Mouse (Mus musculus) midbrain, embryonic 13.5 days (tissue): ENCODE measurements around the gene Mrrf. TPM values are rescaled to one million over a fixed set of nuclear protein-coding genes. Genes with fewer than 3 reads are reported as not detected.
"Not testable (repeated sequence)": the region's sequence is repeated elsewhere in the genome, so short reads cannot be mapped to it uniquely, and the experiment has no call there.

Experiments used
- ATAC-seq: fragments of 200-750 bp; cut with Nextera tagmentation; 2 replicates; pipeline ENCODE4 v1.8.0; 2017; ENCODE audit warnings: mild to moderate bottlenecking, moderate TSS enrichment, moderate library complexity
- H3K27ac ChIP-seq: fragments of 300-500 bp; sonication (generic); 2 replicates; pipeline ENCODE4 v1.5.1; 2015; ENCODE audit warnings: inconsistent platforms, mild to moderate bottlenecking, moderate library complexity
- H3K27me3 ChIP-seq: fragments of 300-500 bp; sonication (generic); 2 replicates; pipeline ENCODE4 v1.6.1; 2015; ENCODE audit warnings: mild to moderate bottlenecking, inconsistent platforms
- H3K36me3 ChIP-seq: fragments of 300-500 bp; sonication (generic); 2 replicates; pipeline ENCODE4 v1.6.1; 2015; ENCODE audit warnings: mild to moderate bottlenecking, inconsistent platforms
- H3K4me1 ChIP-seq: fragments of 300-500 bp; sonication (generic); replicated peaks from 2 replicates; pipeline ENCODE4 v1.6.1; 2015; ENCODE audit warnings: inconsistent platforms
- H3K4me2 ChIP-seq: fragments of 300-500 bp; sonication (generic); replicated peaks from 2 replicates; pipeline ENCODE4 v1.6.1; 2015; ENCODE audit warnings: moderate library complexity, mild to moderate bottlenecking, inconsistent platforms
- H3K4me3 ChIP-seq: fragments of 300-500 bp; sonication (generic); replicated peaks from 2 replicates; pipeline ENCODE4 v1.5.1; 2015; ENCODE audit warnings: mild to moderate bottlenecking, inconsistent platforms
- H3K9ac ChIP-seq: fragments of 300-500 bp; sonication (generic); replicated peaks from 2 replicates; pipeline ENCODE4 v1.6.1; 2015; ENCODE audit warnings: mild to moderate bottlenecking, inconsistent platforms
- H3K9me3 ChIP-seq: fragments of 300-500 bp; sonication (generic); 2 replicates; pipeline ENCODE4 v1.6.1; 2016; ENCODE audit warnings: mild to moderate bottlenecking, inconsistent platforms
- WGBS: fragments of 180-500 bp; shearing (Covaris S2); methylation state at CpG from one replicate; pipeline ENCODE4 v1.1.7; 2015; 5-methylcytosine and 5-hydroxymethylcytosine counted together
- polyA plus RNA-seq: library from polyadenylated mRNA; unstranded; fragments of >200 nt; fragmentation: Nextera tagmentation; extraction: Ambion mirVana; gene quantifications from 2 replicates; pipeline ENCODE4 v1.2.1, GENCODE M21; 2015

Gene Mrrf
- polyA plus RNA-seq, 1 experiment from 2014 or later = 24.5 TPM

- no peaks in the 10 kb centered on the region for H3K27me3 ChIP-seq
- no peaks in the 10 kb centered on the region for H3K4me1 ChIP-seq
- no peak overlapping the region for H3K9ac ChIP-seq
- no peak overlapping the region for H3K4me3 ChIP-seq
- peaks cover 35% of the 10 kb centered on the region for H3K36me3 ChIP-seq
- H3K9me3 ChIP-seq = no peaks in the 10 kb centered on the region
- WGBS = 92% methylated on average over 7 of the region's 7 CpGs
- no peak overlapping the region for H3K4me2 ChIP-seq
- no peak overlapping the region for H3K27ac ChIP-seq
- no peak for ATAC-seq
Measured at GRCm38 (mm10) chr2:36148876-36149365, 12.7 kb downstream of the Mrrf start.

- H3K27me3 ChIP-seq, H3K4me3 ChIP-seq, ATAC-seq, H3K9me3 ChIP-seq, H3K27ac ChIP-seq, H3K4me2 ChIP-seq, H3K4me1 ChIP-seq, H3K9ac ChIP-seq: not testable (repeated sequence)
- 94% methylated on average over 4 of the region's 4 CpGs for WGBS
- H3K36me3 ChIP-seq = peaks cover 54% of the 10 kb centered on the region
Measured at GRCm38 (mm10) chr2:36152401-36152800, 16.2 kb downstream of the Mrrf start.

- H3K9ac ChIP-seq = no peak overlapping the region
- H3K9me3 ChIP-seq = no peaks in the 10 kb centered on the region
- H3K36me3 ChIP-seq = peaks cover 47% of the 10 kb centered on the region
Measured at GRCm38 (mm10) chr2:36157461-36157860, 21.3 kb downstream of the Mrrf start.

GRCm38 (mm10) chr2:36159336-36159735, 23.1 kb downstream of the Mrrf start:
- no peak overlapping the region for H3K4me3 ChIP-seq
- H3K27ac ChIP-seq = no peak overlapping the region
- H3K9ac ChIP-seq = no peak overlapping the region
- H3K9me3 ChIP-seq = no peaks in the 10 kb centered on the region
- no peak for ATAC-seq
- H3K36me3 ChIP-seq = peaks cover 34% of the 10 kb centered on the region
- H3K27me3 ChIP-seq = no peaks in the 10 kb centered on the region
- H3K4me2 ChIP-seq = no peak overlapping the region
- no peaks in the 10 kb centered on the region for H3K4me1 ChIP-seq
- whole genome bisulfite sequencing = 92% methylated on average over 4 of the region's 4 CpGs

More at GRCm38 (mm10) chr2:36157461-36157860, 21.3 kb downstream of the Mrrf start:
- Histone ChIP-seq H3K4me1 (no peaks in the 10 kb centered on the region), H3K4me2 (no peak overlapping the region), H3K4me3 (no peak overlapping the region), H3K27ac (no peak overlapping the region), H3K27me3 (no peaks in the 10 kb centered on the region)
- WGBS = 92% methylated on average over 1 of the region's 1 CpGs
- no peak for ATAC-seq

- peaks cover 3% of the 10 kb centered on the region for H3K36me3 ChIP-seq
- no peak overlapping the region for H3K9ac ChIP-seq
- WGBS = 89% methylated on average over 1 of the region's 1 CpGs
- no peak overlapping the region for H3K4me3 ChIP-seq
- no peaks in the 10 kb centered on the region for H3K27me3 ChIP-seq
- H3K27ac ChIP-seq = no peak overlapping the region
- no peak overlapping the region for H3K4me2 ChIP-seq
- ATAC-seq = no peak
- H3K9me3 ChIP-seq = no peaks in the 10 kb centered on the region
- H3K4me1 ChIP-seq = peaks cover 13% of the 10 kb centered on the region
Measured at GRCm38 (mm10) chr2:36167990-36168618, 31.9 kb downstream of the Mrrf start.

- H3K27me3 ChIP-seq = no peaks in the 10 kb centered on the region
- WGBS = 90% methylated on average over 4 of the region's 4 CpGs
- H3K9me3 ChIP-seq = no peaks in the 10 kb centered on the region
- ATAC-seq = no peak
- H3K4me1 ChIP-seq = peaks cover 13% of the 10 kb centered on the region
- no peak overlapping the region for H3K4me3 ChIP-seq
- H3K36me3 ChIP-seq = peaks cover 3% of the 10 kb centered on the region; the same call in 1 of the 2 replicates
- no peak overlapping the region for H3K27ac ChIP-seq
- no peak overlapping the region for H3K9ac ChIP-seq
- H3K4me2 ChIP-seq = no peak overlapping the region
Measured at GRCm38 (mm10) chr2:36169176-36169575, 33.0 kb downstream of the Mrrf start.

- 61% methylated on average over 4 of the region's 4 CpGs for WGBS
- ATAC-seq = peak; percentile 71; the same call in 1 of the 2 replicates
- Histone ChIP-seq H3K4me2 (no peak overlapping the region), H3K36me3 (peaks cover 8% of the 10 kb centered on the region), H3K9me3 (no peaks in the 10 kb centered on the region), H3K27ac (0 out of 2 replicates have a peak overlapping the region, but pooled peaks have one; percentile 19), H3K27me3 (no peaks in the 10 kb centered on the region), H3K4me3 (no peak overlapping the region), H3K9ac (no peak overlapping the region), H3K4me1 (peaks cover 13% of the 10 kb centered on the region)
Measured at GRCm38 (mm10) chr2:36172136-36172535, 35.9 kb downstream of the Mrrf start.

GRCm38 (mm10) chr2:36172574-36172973, 36.4 kb downstream of the Mrrf start:
- H3K27ac ChIP-seq = no peak overlapping the region
- H3K4me2 ChIP-seq = no peak overlapping the region
- no peak overlapping the region for H3K9ac ChIP-seq
- ATAC-seq = no peak
- H3K27me3 ChIP-seq = no peaks in the 10 kb centered on the region
- peaks cover 12% of the 10 kb centered on the region for H3K36me3 ChIP-seq
- peaks cover 13% of the 10 kb centered on the region for H3K4me1 ChIP-seq
- WGBS = 95% methylated on average over 3 of the region's 3 CpGs
- no peak overlapping the region for H3K4me3 ChIP-seq
- no peaks in the 10 kb centered on the region for H3K9me3 ChIP-seq

- H3K4me3 ChIP-seq = no peak overlapping the region
- peaks cover 20% of the 10 kb centered on the region for H3K36me3 ChIP-seq
- no peak for ATAC-seq
- WGBS = 74% methylated on average over 3 of the region's 3 CpGs
- no peak overlapping the region for H3K4me2 ChIP-seq
- H3K9me3 ChIP-seq = no peaks in the 10 kb centered on the region
- H3K27me3 ChIP-seq = no peaks in the 10 kb centered on the region
- H3K9ac ChIP-seq = no peak overlapping the region
- H3K4me1 ChIP-seq = no peaks in the 10 kb centered on the region
- no peak overlapping the region for H3K27ac ChIP-seq
Measured at GRCm38 (mm10) chr2:36179487-36179886, 43.3 kb downstream of the Mrrf start.

GRCm38 (mm10) chr2:36181587-36182368, 45.6 kb downstream of the Mrrf start:
- ATAC-seq, H3K4me1 ChIP-seq, H3K27me3 ChIP-seq, H3K9me3 ChIP-seq, H3K9ac ChIP-seq, H3K4me2 ChIP-seq, H3K4me3 ChIP-seq, H3K27ac ChIP-seq: not testable (repeated sequence)
- peaks cover 18% of the 10 kb centered on the region for H3K36me3 ChIP-seq
- 91% methylated on average over 4 of the region's 4 CpGs for WGBS

GRCm38 (mm10) chr2:36183278-36183677, 47.1 kb downstream of the Mrrf start:
- peaks cover 5% of the 10 kb centered on the region; the same call in 1 of the 2 replicates for H3K36me3 ChIP-seq
- H3K9ac ChIP-seq = no peak overlapping the region
- no peak overlapping the region for H3K4me3 ChIP-seq
- H3K4me2 ChIP-seq = no peak overlapping the region
- no peaks in the 10 kb centered on the region for H3K4me1 ChIP-seq
- ATAC-seq = no peak
- no peaks in the 10 kb centered on the region for H3K27me3 ChIP-seq
- H3K9me3 ChIP-seq = no peaks in the 10 kb centered on the region
- WGBS = 78% methylated on average over 2 of the region's 2 CpGs
- H3K27ac ChIP-seq = no peak overlapping the region

- H3K27ac ChIP-seq = no peak overlapping the region
- no peak overlapping the region for H3K4me3 ChIP-seq
- H3K36me3 ChIP-seq = peaks cover 3% of the 10 kb centered on the region; the same call in 1 of the 2 replicates
- no peaks in the 10 kb centered on the region for H3K27me3 ChIP-seq
- no peak overlapping the region for H3K4me2 ChIP-seq
- no peaks in the 10 kb centered on the region for H3K9me3 ChIP-seq
- H3K4me1 ChIP-seq = no peaks in the 10 kb centered on the region
- 92% methylated on average over 2 of the region's 2 CpGs for WGBS
- no peak overlapping the region for H3K9ac ChIP-seq
- no peak for ATAC-seq
Measured at GRCm38 (mm10) chr2:36184192-36184591, 48.0 kb downstream of the Mrrf start.
